In genomic region chr19:56874601-56875315, GRCm38 (mm10) we compare ENCODE assay signal across 10 mouse cellular contexts. TPM values are rescaled to one million over a fixed set of nuclear protein-coding genes. Genes with fewer than 3 reads are reported as not detected.
A peak's percentile ranks its signal among the peaks of the same experiment; 100 is the strongest.
DNase-seq lines count a peak whose midpoint lies in the region; ATAC-seq and TF ChIP-seq lines count a peak whose summit lies in the region.
"Had no signal": no experiment of that assay in that cellular context is flagged by ENCODE, and none has a peak within 500 bp of the region (broad histone marks: within the 10 kb centered on the region; RNA-seq: fewer than 3 reads in every experiment).

No protein-coding gene starts in this region.

- H3K27me3 ChIP-seq in heart, embryonic 16.5 days (ENCODE audit: control insufficient read depth, insufficient read depth, low read length) = peaks cover 66% of the 10 kb centered on the region
- peaks cover 23% of the 10 kb centered on the region for H3K27me3 ChIP-seq in embryonic facial prominence, embryonic 11.5 days (ENCODE audit: control insufficient read depth, insufficient read depth, low read length)
- H3K27me3 ChIP-seq in intestine, postnatal 0 days (replicated peaks; ENCODE audit: control insufficient read depth, insufficient read depth, low read length) = peaks cover 43% of the 10 kb centered on the region

- WGBS in heart, embryonic 16.5 days = 9% methylated on average over 30 of the region's 30 CpGs
- WGBS in embryonic facial prominence, embryonic 11.5 days = 8% methylated on average over 30 of the region's 30 CpGs
- WGBS in intestine, postnatal 0 days = 8% methylated on average over 30 of the region's 30 CpGs

- no peak for DNase-seq in heart, adult 18-20 months
- DNase-seq in embryonic facial prominence, embryonic 11.5 days (ENCODE audit: low spot score) = peak; percentile 35
- DNase-seq in neural tube, embryonic 10.5 days (ENCODE audit: extremely low spot score, low spot score) = peak; percentile 63
- no peak for DNase-seq in adrenal gland, postnatal 14 days
- DNase-seq in layer of hippocampus, postnatal 36 days = no peak
- no peak for DNase-seq in right cerebral cortex, postnatal 36 days (ENCODE audit: low spot score in 2 of 2)

- H3K27ac ChIP-seq in heart, embryonic 16.5 days (ENCODE audit: low read length) = no peak overlapping the region
- no peak overlapping the region for H3K27ac ChIP-seq in embryonic facial prominence, embryonic 11.5 days (replicated peaks; ENCODE audit: low read depth, low read length)
- H3K27ac ChIP-seq in intestine, postnatal 0 days (ENCODE audit: low read depth, low read length) = no peak overlapping the region

- no peak for ATAC-seq in heart, embryonic 16.5 days (replicated peaks; ENCODE audit: extremely low read depth, insufficient read depth, low FRiP score)
- ATAC-seq in embryonic facial prominence, embryonic 11.5 days (replicated peaks; ENCODE audit: insufficient number of reproducible peaks, low FRiP score, low TSS enrichment, low read depth) = 0 out of 2 replicates have a peak, but pooled peaks have one; percentile 58
- ATAC-seq in intestine, postnatal 0 days = no peak

- no peak for TF ChIP-seq CTCF in intestine, postnatal 0 days (IDR thresholded peaks at IDR 0.05; ENCODE audit: low read depth)

- no peaks in the 10 kb centered on the region for H3K36me3 ChIP-seq in heart, embryonic 16.5 days (ENCODE audit: control insufficient read depth, insufficient read depth)
- H3K36me3 ChIP-seq in embryonic facial prominence, embryonic 11.5 days (replicated peaks; ENCODE audit: control insufficient read depth, insufficient read depth, low read depth, low read length) = no peaks in the 10 kb centered on the region
- H3K36me3 ChIP-seq in intestine, postnatal 0 days (ENCODE audit: control insufficient read depth, insufficient read depth) = no peaks in the 10 kb centered on the region

- peaks cover 11% of the 10 kb centered on the region for H3K4me1 ChIP-seq in heart, embryonic 16.5 days (ENCODE audit: control insufficient read depth, insufficient read depth, low read length)
- H3K4me1 ChIP-seq in embryonic facial prominence, embryonic 11.5 days (ENCODE audit: control insufficient read depth, insufficient read depth, low read length) = no peaks in the 10 kb centered on the region
- H3K4me1 ChIP-seq in intestine, postnatal 0 days (replicated peaks; ENCODE audit: control insufficient read depth, insufficient read depth, low read length) = 0 out of 2 replicates have a peak, but pooled peaks cover 5% of the 10 kb centered on the region

- peak overlapping the region; percentile 57 for H3K9ac ChIP-seq in heart, embryonic 16.5 days (ENCODE audit: low read length)
- peak overlapping the region; percentile 43 for H3K9ac ChIP-seq in embryonic facial prominence, embryonic 11.5 days (replicated peaks; ENCODE audit: low read length)
- no peak overlapping the region for H3K9ac ChIP-seq in intestine, postnatal 0 days (ENCODE audit: low read depth, low read length)

- no peaks in the 10 kb centered on the region for H3K9me3 ChIP-seq in heart, embryonic 16.5 days (replicated peaks; ENCODE audit: control insufficient read depth, low read length)
- no peaks in the 10 kb centered on the region for H3K9me3 ChIP-seq in embryonic facial prominence, embryonic 11.5 days (replicated peaks; ENCODE audit: control insufficient read depth, low read length)
- H3K9me3 ChIP-seq in intestine, postnatal 0 days (ENCODE audit: control insufficient read depth) = no peaks in the 10 kb centered on the region

- peak overlapping the region; percentile 62 for H3K4me3 ChIP-seq in heart, embryonic 16.5 days (ENCODE audit: low read length)
- H3K4me3 ChIP-seq in embryonic facial prominence, embryonic 11.5 days (ENCODE audit: low read depth, low read length) = peak overlapping the region; percentile 49
- peak overlapping the region; percentile 41 for H3K4me3 ChIP-seq in intestine, postnatal 0 days (ENCODE audit: low read depth, low read length)

- peak overlapping the region; percentile 96 for H3K4me2 ChIP-seq in heart, embryonic 16.5 days (ENCODE audit: low read depth, low read length)
- H3K4me2 ChIP-seq in embryonic facial prominence, embryonic 11.5 days (ENCODE audit: low read depth, low read length) = peak overlapping the region; percentile 93
- peak overlapping the region; percentile 75 for H3K4me2 ChIP-seq in intestine, postnatal 0 days (replicated peaks; ENCODE audit: low read depth)

RNA-seq across cellular contexts. Expression of gene Vwa2, which starts 0.7 kb away (rescaled TPM):
- 0.25 and 0.70 TPM in 2 replicates for polyA plus RNA-seq in heart, embryonic 16.5 days (2015; fragmentation: Nextera tagmentation; extraction: Ambion mirVana)
- not detected for total RNA-seq in heart, adult 18-20 months (2021)
- polyA plus RNA-seq in embryonic facial prominence, embryonic 11.5 days (2014; fragmentation: Nextera tagmentation; extraction: Ambion mirVana) = 2.7 and 3.3 TPM in 2 replicates
- polyA plus RNA-seq in intestine, postnatal 0 days (2015; fragmentation: Nextera tagmentation; extraction: Ambion mirVana) = 0.04 and 0.07 TPM in 2 replicates
- not detected in 2 replicates for total RNA-seq in adrenal gland, postnatal 14 days (2021)
- total RNA-seq in layer of hippocampus, postnatal 36 days (2021) = not detected
- total RNA-seq: CH12.LX; common myeloid progenitor, adult 5-6 weeks had no signal

RNA-seq across cellular contexts. Expression of gene Tdrd1, which starts 48.7 kb away (rescaled TPM):
- polyA plus RNA-seq in heart, embryonic 16.5 days (2015; fragmentation: Nextera tagmentation; extraction: Ambion mirVana) = 0.32 and 0.44 TPM in 2 replicates
- total RNA-seq in heart, adult 18-20 months (2021) = not detected
- 0.93 and 0.98 TPM in 2 replicates for polyA plus RNA-seq in embryonic facial prominence, embryonic 11.5 days (2014; fragmentation: Nextera tagmentation; extraction: Ambion mirVana)
- 0.12 and 0.13 TPM in 2 replicates for polyA plus RNA-seq in intestine, postnatal 0 days (2015; fragmentation: Nextera tagmentation; extraction: Ambion mirVana)
- total RNA-seq in adrenal gland, postnatal 14 days (2021) = not detected in 2 replicates
- total RNA-seq in layer of hippocampus, postnatal 36 days (2021) = under 1 TPM; 0.20 to 0.51 TPM
- total RNA-seq: CH12.LX; common myeloid progenitor, adult 5-6 weeks had no signal

RNA-seq across cellular contexts. Expression of gene Ccdc186, which starts 52.8 kb away (rescaled TPM):
- 17.4 and 18.7 TPM in 2 replicates for polyA plus RNA-seq in heart, embryonic 16.5 days (2015; fragmentation: Nextera tagmentation; extraction: Ambion mirVana)
- total RNA-seq in heart, adult 18-20 months (2021) = 10 to 100 TPM; 27.2 to 30.4 TPM
- 16.2 and 21.4 TPM in 2 replicates for polyA plus RNA-seq in embryonic facial prominence, embryonic 11.5 days (2014; fragmentation: Nextera tagmentation; extraction: Ambion mirVana)
- polyA plus RNA-seq in intestine, postnatal 0 days (2015; fragmentation: Nextera tagmentation; extraction: Ambion mirVana) = 11.3 and 11.8 TPM in 2 replicates
- total RNA-seq in adrenal gland, postnatal 14 days (2021) = 21.0 and 25.7 TPM in 2 replicates
- total RNA-seq in layer of hippocampus, postnatal 36 days (2021) = 10 to 100 TPM; 54.2 to 57.7 TPM

Comparison
In these comparisons a context has a peak if more than half of its experiments do, and no peak if none do; other contexts are left out.
1. DNase-seq: peak in embryonic facial prominence, embryonic 11.5 days (single experiment) and neural tube, embryonic 10.5 days (single experiment); none in heart, adult 18-20 months (0 of 2), adrenal gland, postnatal 14 days (single experiment), layer of hippocampus, postnatal 36 days (0 of 2) and right cerebral cortex, postnatal 36 days (0 of 2).
2. Peak in every context shown above with its lines, with median percentiles within 50 percentile points of each other: H3K4me2 ChIP-seq and H3K4me3 ChIP-seq.